In genomic region chr1:161680558-161680957, GRCm38 (mm10) we compare ENCODE assay signal across 11 mouse cellular contexts.
"Had no signal": no experiment of that assay in that cellular context is flagged by ENCODE, and none has a peak within 500 bp of the region (broad histone marks: within the 10 kb centered on the region; RNA-seq: fewer than 3 reads in every experiment).

No protein-coding gene starts in this region.

- H3K36me3 ChIP-seq: limb, embryonic 15.5 days; liver, embryonic 12.5 days; lung, embryonic 15.5 days; midbrain, embryonic 12.5 days had no signal

- H3K4me2 ChIP-seq: limb, embryonic 15.5 days; liver, embryonic 12.5 days; lung, embryonic 15.5 days; midbrain, embryonic 12.5 days had no signal

- H3K9ac ChIP-seq: limb, embryonic 15.5 days; liver, embryonic 12.5 days; lung, embryonic 15.5 days; midbrain, embryonic 12.5 days had no signal

- H3K4me1 ChIP-seq: limb, embryonic 15.5 days; liver, embryonic 12.5 days; lung, embryonic 15.5 days; midbrain, embryonic 12.5 days had no signal

- ATAC-seq: liver, embryonic 12.5 days; midbrain, embryonic 16.5 days had no signal

- H3K4me3 ChIP-seq: limb, embryonic 15.5 days; liver, embryonic 12.5 days; lung, embryonic 15.5 days; midbrain, embryonic 12.5 days had no signal

- H3K27ac ChIP-seq: limb, embryonic 15.5 days; liver, embryonic 12.5 days; lung, embryonic 15.5 days; midbrain, embryonic 12.5 days had no signal

- DNase-seq: kidney, adult 11 months; left cerebral cortex, postnatal 4 days; right cerebral cortex, postnatal 4 days; spleen, adult 18-20 months; thymus, adult 18-20 months; thymus, postnatal 14 days had no signal

- H3K9me3 ChIP-seq: limb, embryonic 15.5 days; liver, embryonic 12.5 days; lung, embryonic 15.5 days; midbrain, embryonic 12.5 days had no signal

- H3K27me3 ChIP-seq: limb, embryonic 15.5 days; liver, embryonic 12.5 days; lung, embryonic 15.5 days; midbrain, embryonic 12.5 days had no signal
